Mouse (Mus musculus) spleen, adult 2 months (tissue): ENCODE measurements around the gene Ptms. TPM values are rescaled to one million over a fixed set of nuclear protein-coding genes. Genes with fewer than 3 reads are reported as not detected.
"Not testable (repeated sequence)": the region's sequence is repeated elsewhere in the genome, so short reads cannot be mapped to it uniquely, and the experiment has no call there.

Experiments
- DNase-seq, 2 experiments: peaks; one replicate each; pipeline versions ENCODE4 v3.0.0 to v3.0.0-alpha.2; 2012 to 2021; ENCODE audit warnings: low spot score in 2 of 2, low read depth in 1 of 2
- H3K27ac ChIP-seq: fragments of 200-500 bp; 2 replicates; pipeline ENCODE4 v1.5.1; 2012; ENCODE audit warnings: low read length, inconsistent platforms; ENCODE audit not compliant: insufficient read depth
- H3K27me3 ChIP-seq: fragments of 200-500 bp; 2 replicates; pipeline ENCODE4 v1.6.1; 2012; ENCODE audit warnings: mild to moderate bottlenecking, moderate library complexity, low read length, inconsistent platforms; ENCODE audit not compliant: control insufficient read depth, insufficient read depth
- H3K36me3 ChIP-seq: fragments of 200-500 bp; 2 replicates; pipeline ENCODE4 v1.6.1; 2012; ENCODE audit warnings: mild to moderate bottlenecking, low read length, inconsistent platforms; ENCODE audit not compliant: control insufficient read depth, insufficient read depth
- H3K4me1 ChIP-seq: fragments of 200-500 bp; 2 replicates; pipeline ENCODE4 v1.6.1; 2011; ENCODE audit warnings: inconsistent platforms; ENCODE audit not compliant: control insufficient read depth, insufficient read depth, insufficient read length
- H3K4me3 ChIP-seq: fragments of 200-500 bp; 2 replicates; pipeline ENCODE4 v1.5.1; 2011; ENCODE audit warnings: mild to moderate bottlenecking, inconsistent platforms; ENCODE audit not compliant: insufficient read depth, insufficient read length; ENCODE audit errors: extremely low read depth
- CTCF ChIP-seq: fragments of 200-500 bp; IDR thresholded peaks from 2 replicates; pipeline ENCODE4 v1.5.1; 2011; ENCODE audit warnings: mild to moderate bottlenecking, inconsistent platforms; ENCODE audit not compliant: insufficient read depth, insufficient read length, insufficient replicate concordance; ENCODE audit errors: extremely low read depth
- POLR2A ChIP-seq: fragments of 200-500 bp; IDR thresholded peaks from 2 replicates; pipeline ENCODE4 v1.6.1; 2011; ENCODE audit warnings: low read depth, low read length, inconsistent platforms
- WGBS: fragments of 180-500 bp; shearing (Covaris S2); methylation state at CpG from one replicate; pipeline ENCODE4 v1.1.7; 2018; 5-methylcytosine and 5-hydroxymethylcytosine counted together
- polyA plus RNA-seq: library from polyadenylated mRNA; depleted of rRNA; stranded (reverse); fragments of >200 nt; gene quantifications from 2 replicates; pipeline ENCODE4 v1.2.3, GENCODE M21; 2012

Gene Ptms
- polyA plus RNA-seq, 1 experiment: 450 TPM

DNA sequence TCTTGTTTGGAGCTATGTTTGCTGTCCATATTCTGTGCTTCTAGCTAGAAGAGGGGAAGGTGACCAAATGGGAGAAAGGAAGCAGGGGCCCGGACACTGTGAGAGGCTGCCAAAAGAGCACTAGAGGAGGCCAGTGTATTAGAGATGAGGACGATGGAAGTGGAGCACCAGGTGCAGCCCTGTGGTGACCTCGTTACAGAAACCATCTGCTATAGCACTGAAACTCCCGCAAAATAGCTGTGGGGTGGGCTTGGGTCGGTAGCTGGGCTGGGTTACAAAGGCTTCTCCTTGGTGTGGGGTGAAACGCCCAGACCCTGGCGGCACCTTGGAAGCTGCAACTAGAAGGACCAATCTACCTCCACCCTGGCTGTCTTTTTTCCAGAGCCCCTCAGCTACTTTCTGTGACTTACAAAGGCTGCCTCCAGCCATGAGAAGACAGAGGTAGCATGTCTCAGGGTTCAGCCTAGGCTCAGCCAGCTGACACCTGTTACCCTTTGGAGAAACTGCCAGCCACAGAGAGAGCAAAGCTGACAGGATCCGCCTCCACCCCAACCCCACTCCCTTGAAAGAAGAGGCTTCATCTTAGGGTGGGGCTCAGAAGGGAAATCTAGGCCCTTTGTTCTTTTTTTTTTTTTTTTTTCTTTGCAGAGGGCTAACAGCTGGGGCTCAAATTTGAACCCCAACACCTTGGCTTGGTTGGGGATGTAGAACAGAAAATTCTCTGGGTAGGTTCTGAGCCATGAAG lies 19.7 kb downstream of the Ptms start:
- WGBS: 41% methylated on average over 8 of the region's 8 CpGs
- H3K4me3 ChIP-seq: no peak overlapping the region
- TF ChIP-seq CTCF: no peak
- no peak for TF ChIP-seq POLR2A
- H3K4me1 ChIP-seq: peaks cover 15% of the 10 kb centered on the region; the same call in 1 of the 2 replicates
- peak in 1 of 2 experiments; percentile 18 for DNase-seq
- H3K27ac ChIP-seq: peak overlapping the region; percentile 42
- H3K36me3 ChIP-seq: no peaks in the 10 kb centered on the region
- no peaks in the 10 kb centered on the region for H3K27me3 ChIP-seq

- H3K4me1 ChIP-seq: peaks cover 15% of the 10 kb centered on the region; the same call in 1 of the 2 replicates
- WGBS: 8% methylated on average over 3 of the region's 3 CpGs
- no peaks in the 10 kb centered on the region for H3K27me3 ChIP-seq
- H3K36me3 ChIP-seq: no peaks in the 10 kb centered on the region
- H3K27ac ChIP-seq: peak overlapping the region; percentile 52
- H3K4me3 ChIP-seq: no peak overlapping the region
- peak in 1 of 2 experiments; percentile 45 for DNase-seq
- TF ChIP-seq POLR2A (no peak), CTCF (no peak)
Observed at GRCm38 (mm10) chr6:124898359-124898758, 21.5 kb downstream of the Ptms start.

- not testable (repeated sequence) for H3K27ac ChIP-seq, H3K4me3 ChIP-seq, H3K36me3 ChIP-seq, H3K4me1 ChIP-seq, DNase-seq, H3K27me3 ChIP-seq
- WGBS: 82% methylated on average over 2 of the region's 2 CpGs
Observed at GRCm38 (mm10) chr6:124894113-124894512, 25.8 kb downstream of the Ptms start.

- DNase-seq: no peak
- no peaks in the 10 kb centered on the region; the same call in 1 of the 2 replicates for H3K4me1 ChIP-seq
- whole genome bisulfite sequencing: 44% methylated on average over 6 of the region's 6 CpGs
- H3K36me3 ChIP-seq: no peaks in the 10 kb centered on the region
- TF ChIP-seq POLR2A (no peak), CTCF (no peak)
- H3K27ac ChIP-seq: no peak overlapping the region
- no peak overlapping the region for H3K4me3 ChIP-seq
- no peaks in the 10 kb centered on the region for H3K27me3 ChIP-seq
Observed at GRCm38 (mm10) chr6:124890997-124891396, 28.9 kb downstream of the Ptms start.

GRCm38 (mm10) chr6:124888555-124889125 lies 31.3 kb downstream of the Ptms start:
- no peak for DNase-seq
- no peak for TF ChIP-seq POLR2A
- no peak for TF ChIP-seq CTCF
- H3K4me3 ChIP-seq: no peak overlapping the region
- H3K27ac ChIP-seq: no peak overlapping the region
- 77% methylated on average over 6 of the region's 6 CpGs for WGBS
- no peaks in the 10 kb centered on the region for H3K36me3 ChIP-seq
- no peaks in the 10 kb centered on the region for H3K27me3 ChIP-seq
- peaks cover 3% of the 10 kb centered on the region; the same call in 1 of the 2 replicates for H3K4me1 ChIP-seq

GRCm38 (mm10) chr6:124887986-124888385 lies 31.9 kb downstream of the Ptms start, which contains the start of gene Cd4:
Gene Cd4, minus strand, starts transcription at chr6:124888221.
- H3K27ac ChIP-seq: peak within 1 kb of the TSS; percentile 54; the same call in 1 of the 2 replicates
- H3K36me3 ChIP-seq: no peaks in the 10 kb centered on the region
- WGBS: 45% methylated on average over 9 of the region's 9 CpGs
- H3K4me3 ChIP-seq: peak within 1 kb of the TSS; percentile 61
- no peak for DNase-seq
- TF ChIP-seq POLR2A (no peak), CTCF (no peak)
- peaks cover 3% of the 10 kb centered on the region; the same call in 1 of the 2 replicates for H3K4me1 ChIP-seq
- H3K27me3 ChIP-seq: no peaks in the 10 kb centered on the region

DNA sequence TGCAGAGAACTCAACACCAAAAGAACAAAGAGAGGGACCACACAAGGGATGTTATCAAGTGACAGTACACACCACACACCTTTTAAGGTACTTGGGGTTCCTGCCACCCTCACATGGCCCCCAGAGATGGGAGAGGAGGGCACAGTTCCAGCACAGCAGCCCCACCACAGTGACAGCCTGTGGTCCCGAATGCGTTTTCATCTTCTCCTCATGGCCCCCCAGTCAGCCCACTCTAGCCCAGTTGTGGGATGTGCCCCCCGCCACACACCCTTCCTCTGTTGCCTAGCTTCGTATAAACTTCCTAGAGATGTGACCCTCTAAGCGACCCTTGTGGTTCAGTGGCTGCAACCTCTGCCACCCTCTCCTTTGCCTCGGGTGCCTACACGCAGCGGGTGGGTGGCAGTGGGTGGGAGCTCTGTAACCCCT lies 33.9 kb downstream of the Ptms start:
- 46% methylated on average over 8 of the region's 8 CpGs for WGBS
- no peak for DNase-seq

More for the DNA sequence above, 33.9 kb downstream of the Ptms start:
- H3K4me1 ChIP-seq: peaks cover 3% of the 10 kb centered on the region; the same call in 1 of the 2 replicates
- no peaks in the 10 kb centered on the region for H3K27me3 ChIP-seq
- peak overlapping the region; percentile 42 for H3K4me3 ChIP-seq
- H3K27ac ChIP-seq: peak overlapping the region; percentile 39; the same call in 1 of the 2 replicates
- H3K36me3 ChIP-seq: no peaks in the 10 kb centered on the region
- TF ChIP-seq CTCF (no peak), POLR2A (no peak)
